Mouse (Mus musculus) A20 (cell line): ENCODE measurements at regions not wholly inside any gene's neighbourhood (a gene's known extent, or its start where the extent isn't known, plus 50 kb on each side); places are given as distances from the start of the nearest gene placed in this dataset.

ENCODE experiments used
- DNase-seq: peaks from one replicate; pipeline ENCODE4 v3.0.0-alpha.2; 2011; ENCODE audit warnings: low read depth, low spot score

GRCm38 (mm10) chr15:56139451-56139850 is 1338.0 kb downstream of the Slc22a22 start:
- DNase-seq = no peak

GRCm38 (mm10) chr15:56136420-56136970 is 1340.9 kb downstream of the Slc22a22 start:
- no peak for DNase-seq

GRCm38 (mm10) chr15:56128029-56128428 is 1349.4 kb downstream of the Slc22a22 start:
- DNase-seq = no peak

GRCm38 (mm10) chr15:56119287-56120065 is 1357.9 kb downstream of the Slc22a22 start:
- DNase-seq = no peak

GRCm38 (mm10) chr15:56108313-56108712 is 1369.1 kb downstream of the Slc22a22 start:
- no peak for DNase-seq

- no peak for DNase-seq
These were observed 1369.7 kb downstream of the Slc22a22 start for GRCm38 (mm10) chr15:56107719-56108118.

- no peak for DNase-seq
These were observed 1377.2 kb downstream of the Slc22a22 start for GRCm38 (mm10) chr15:56100133-56100735.

GRCm38 (mm10) chr15:56077838-56078567 is 1399.4 kb downstream of the Slc22a22 start:
- no peak for DNase-seq

GRCm38 (mm10) chr15:56077081-56077480 is 1400.3 kb downstream of the Slc22a22 start:
- DNase-seq = no peak

- DNase-seq = no peak
These were observed 1400.7 kb downstream of the Slc22a22 start for GRCm38 (mm10) chr15:56076680-56077079.

GRCm38 (mm10) chr15:56069511-56069910 is 1407.9 kb downstream of the Slc22a22 start:
- DNase-seq = no peak

- no peak for DNase-seq
These were observed 1410.2 kb downstream of the Slc22a22 start for GRCm38 (mm10) chr15:56067214-56067613.

GRCm38 (mm10) chr15:56066540-56066939 is 1410.9 kb downstream of the Slc22a22 start:
- DNase-seq = no peak

- peak; percentile 13 for DNase-seq
These were observed 1411.4 kb downstream of the Slc22a22 start for GRCm38 (mm10) chr15:56065872-56066534.

- no peak for DNase-seq
These were observed 1414.8 kb downstream of the Slc22a22 start for GRCm38 (mm10) chr15:56062576-56062975.

GRCm38 (mm10) chr15:56061326-56061725 is 1416.1 kb downstream of the Slc22a22 start:
- no peak for DNase-seq

- DNase-seq = no peak
These were observed 1426.7 kb downstream of the Slc22a22 start for GRCm38 (mm10) chr15:56050716-56051115.

GRCm38 (mm10) chr15:56047832-56048231 is 1429.6 kb downstream of the Slc22a22 start:
- no peak for DNase-seq

- DNase-seq = no peak
These were observed 1430.5 kb downstream of the Slc22a22 start for GRCm38 (mm10) chr15:56046679-56047532.

- DNase-seq = no peak
These were observed 1431.7 kb downstream of the Slc22a22 start for GRCm38 (mm10) chr15:56045510-56046245.
